Mouse (Mus musculus): ENCODE data around the gene Pald1.

DNA sequence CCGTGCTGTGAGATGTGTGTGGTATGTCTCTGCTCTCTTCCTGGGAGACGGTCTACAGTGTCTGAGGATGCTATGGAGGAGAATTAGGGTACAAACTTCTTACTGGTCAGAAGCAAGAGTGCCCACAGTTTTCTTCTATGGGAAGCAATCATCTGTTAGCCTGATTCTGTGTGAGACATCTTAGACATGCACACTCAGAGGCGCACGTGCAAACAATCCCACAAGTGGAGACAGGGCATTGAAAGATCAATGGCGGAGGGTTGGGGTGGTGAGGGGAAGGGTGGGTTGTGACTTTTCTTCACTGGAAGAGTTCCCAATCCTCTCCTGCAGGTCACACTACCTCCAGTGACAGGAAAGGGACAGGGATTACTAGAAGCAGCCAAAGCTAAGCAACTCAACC lies 110.7 kb downstream of the Pald1 start:
- TF ChIP-seq CTCF (conservative IDR thresholded peaks at IDR 0.05; ENCODE audit: insufficient read depth, insufficient read length, low read depth, low read length) (no peak), POLR2A (IDR thresholded peaks at IDR 0.05; ENCODE audit: low read depth, low read length) (no peak)
